Mouse (Mus musculus) G1E (cell line): ENCODE results near the gene Llcfc1. TPM values are rescaled to one million over a fixed set of nuclear protein-coding genes. Genes with fewer than 3 reads are reported as not detected.
A peak's percentile ranks its signal among the peaks of the same experiment; 100 is the strongest.

Experiments used
- ATAC-seq: 2 replicates; pipeline ENCODE4 v1.8.0; 2016; ENCODE audit warnings: mild to moderate bottlenecking; ENCODE audit not compliant: insufficient number of reproducible peaks, poor library complexity, low FRiP score, severe bottlenecking; ENCODE audit errors: extremely low read depth
- DNase-seq: peaks from one replicate; pipeline ENCODE4 v3.0.0; 2012; ENCODE audit warnings: low spot score
- H3K27me3 ChIP-seq: 2 replicates; pipeline ENCODE4 v1.6.1; 2012; ENCODE audit warnings: mild to moderate bottlenecking, low read length, inconsistent platforms; ENCODE audit not compliant: insufficient read depth
- H3K36me3 ChIP-seq: replicated peaks from 2 replicates; pipeline ENCODE3; 2012; ENCODE audit warnings: mild to moderate bottlenecking, inconsistent platforms
- H3K4me1 ChIP-seq: 2 replicates; pipeline ENCODE4 v1.6.1; 2012; ENCODE audit warnings: low read depth, low read length, inconsistent platforms, mixed read lengths; ENCODE audit not compliant: insufficient read depth
- H3K4me3 ChIP-seq: 2 replicates; pipeline ENCODE4 v1.5.1; 2012; ENCODE audit warnings: low read depth, mild to moderate bottlenecking, inconsistent platforms, low read length, moderate library complexity, mixed read lengths
- H3K9me3 ChIP-seq: replicated peaks from 2 replicates; pipeline ENCODE4 v1.6.1; 2012; ENCODE audit warnings: inconsistent platforms
- CTCF ChIP-seq: IDR thresholded peaks from 2 replicates; pipeline ENCODE4 v1.5.1; 2012; ENCODE audit warnings: low read depth, low read length, inconsistent platforms, mixed read lengths
- GATA1 ChIP-seq: IDR thresholded peaks from 2 replicates; pipeline ENCODE4 v1.6.1; 2012; ENCODE audit warnings: borderline replicate concordance, low read length, inconsistent platforms, mixed read lengths
- GATA2 ChIP-seq: IDR thresholded peaks from 2 replicates; pipeline ENCODE4 v1.6.1; 2012; ENCODE audit warnings: low read depth, low read length, inconsistent platforms, borderline replicate concordance
- POLR2AphosphoS5 ChIP-seq: IDR thresholded peaks from 2 replicates; pipeline ENCODE4 v1.6.1; 2012; ENCODE audit warnings: low read depth, low read length, inconsistent platforms; ENCODE audit not compliant: insufficient replicate concordance
- TAL1 ChIP-seq: conservative IDR thresholded peaks from 2 replicates; pipeline ENCODE4 v1.6.1; 2012; ENCODE audit warnings: low read depth, low read length, inconsistent platforms, mixed read lengths
- polyA plus RNA-seq: library from polyadenylated mRNA; stranded (reverse); fragments of >175 nt; gene quantifications from 2 replicates; pipeline ENCODE4 v1.2.3, GENCODE M21; 2012
- total RNA-seq, 2 experiments: library from RNA; stranded (forward) in 1 of 2; stranded (reverse) in 1 of 2; fragments of 200-1000 nt in 1 of 2; fragments of >200 nt in 1 of 2; fragmentation: Nextera tagmentation in 1 of 2; gene quantifications; 2 replicates each; pipeline ENCODE4 v1.2.3; 2014 to 2017

Gene Llcfc1
- total and polyA plus RNA-seq, 3 experiments = not detected

DNA sequence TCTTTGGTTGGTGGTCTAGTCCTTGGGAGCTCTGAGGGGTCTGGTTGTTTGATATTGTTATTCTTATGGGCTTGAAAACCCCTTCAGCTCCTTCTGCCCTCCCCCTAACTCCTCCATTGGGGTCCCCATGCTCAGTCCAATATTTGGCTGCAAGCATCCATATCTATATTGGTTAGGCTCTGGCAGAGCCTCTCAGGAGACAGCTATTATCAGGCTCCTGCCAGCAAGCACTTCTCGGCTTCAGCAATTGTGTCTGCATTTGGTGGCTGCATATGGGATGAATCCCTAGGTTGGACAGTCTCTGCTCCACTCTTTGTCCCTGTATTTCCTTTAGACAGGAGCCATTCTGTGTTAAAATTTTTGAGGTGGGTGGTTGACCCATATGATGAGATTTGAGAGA lies 26.1 kb downstream of the Llcfc1 start:
- no peaks in the 10 kb centered on the region for H3K36me3 ChIP-seq
- DNase-seq (no peak), ATAC-seq (no peak)
- no peaks in the 10 kb centered on the region for H3K27me3 ChIP-seq
- H3K9me3 ChIP-seq = no peaks in the 10 kb centered on the region
- no peak overlapping the region for H3K4me3 ChIP-seq
- TF ChIP-seq CTCF (no peak), POLR2AphosphoS5 (no peak), GATA2 (no peak), GATA1 (no peak), TAL1 (no peak)
- H3K4me1 ChIP-seq = peaks cover 37% of the 10 kb centered on the region

DNA sequence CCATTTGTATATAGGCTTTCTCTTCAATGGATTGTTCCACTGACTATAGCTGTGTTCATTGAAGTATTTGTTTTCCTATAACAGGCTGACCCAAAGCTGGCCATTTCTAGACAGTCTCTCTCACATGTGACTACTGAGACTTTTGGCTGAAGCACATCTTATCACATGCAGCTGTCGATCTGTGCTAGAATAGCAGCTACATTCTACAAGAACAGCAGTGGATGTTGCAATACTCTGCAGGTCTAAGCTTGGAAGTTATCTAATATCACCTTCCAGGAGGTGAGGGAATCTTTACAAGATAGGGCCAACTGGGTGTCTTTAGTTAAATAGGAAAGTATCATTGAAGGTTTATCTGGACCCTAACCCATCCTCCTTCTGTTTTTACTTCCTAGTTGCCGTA lies 37.2 kb downstream of the Llcfc1 start:
- H3K4me3 ChIP-seq = no peak overlapping the region
- no peaks in the 10 kb centered on the region for H3K27me3 ChIP-seq
- peak; percentile 40 for ATAC-seq
- H3K36me3 ChIP-seq = no peaks in the 10 kb centered on the region
- peaks cover 16% of the 10 kb centered on the region for H3K4me1 ChIP-seq
- DNase-seq = no peak
- TF ChIP-seq TAL1 (no peak), CTCF (no peak), GATA1 (no peak), POLR2AphosphoS5 (no peak), GATA2 (no peak)
- no peaks in the 10 kb centered on the region for H3K9me3 ChIP-seq

DNA sequence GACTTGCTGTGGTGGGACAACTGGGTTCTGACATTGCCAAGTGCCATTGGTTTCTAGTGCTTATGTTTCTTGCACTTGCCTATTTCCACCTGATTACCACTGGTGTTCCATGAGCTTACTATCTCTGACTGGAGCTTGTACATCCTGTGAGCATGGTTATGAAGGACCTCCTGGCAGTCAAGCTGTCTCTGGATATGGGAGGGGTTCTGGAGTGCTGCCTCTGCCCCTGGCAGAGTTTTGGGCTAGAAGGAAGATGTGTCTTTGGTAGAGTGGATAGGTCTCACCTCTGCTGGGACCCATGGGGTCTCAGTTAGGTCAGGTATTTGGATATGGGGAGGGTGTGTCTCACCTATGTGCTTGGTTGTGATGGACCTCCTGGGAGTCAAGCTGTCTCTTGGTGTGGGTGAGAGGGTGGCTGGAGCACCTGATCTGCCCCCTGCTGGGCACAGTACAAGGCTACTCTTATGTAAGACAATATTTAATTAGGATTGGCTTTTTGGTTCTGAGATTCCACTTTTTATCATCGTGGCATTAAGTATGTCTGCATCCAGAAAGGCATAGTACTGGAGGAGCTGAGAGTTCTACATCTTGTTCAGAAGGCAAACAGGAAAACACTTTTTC lies 43.9 kb downstream of the Llcfc1 start:
- no peaks in the 10 kb centered on the region for H3K27me3 ChIP-seq
- ATAC-seq (no peak), DNase-seq (no peak)
- no peaks in the 10 kb centered on the region for H3K4me1 ChIP-seq
- TF ChIP-seq GATA2 (no peak), CTCF (0 out of 2 replicates have a peak, but pooled peaks have one; percentile 5)
- no peaks in the 10 kb centered on the region for H3K9me3 ChIP-seq
- no peak overlapping the region for H3K4me3 ChIP-seq
- H3K36me3 ChIP-seq = no peaks in the 10 kb centered on the region

DNA sequence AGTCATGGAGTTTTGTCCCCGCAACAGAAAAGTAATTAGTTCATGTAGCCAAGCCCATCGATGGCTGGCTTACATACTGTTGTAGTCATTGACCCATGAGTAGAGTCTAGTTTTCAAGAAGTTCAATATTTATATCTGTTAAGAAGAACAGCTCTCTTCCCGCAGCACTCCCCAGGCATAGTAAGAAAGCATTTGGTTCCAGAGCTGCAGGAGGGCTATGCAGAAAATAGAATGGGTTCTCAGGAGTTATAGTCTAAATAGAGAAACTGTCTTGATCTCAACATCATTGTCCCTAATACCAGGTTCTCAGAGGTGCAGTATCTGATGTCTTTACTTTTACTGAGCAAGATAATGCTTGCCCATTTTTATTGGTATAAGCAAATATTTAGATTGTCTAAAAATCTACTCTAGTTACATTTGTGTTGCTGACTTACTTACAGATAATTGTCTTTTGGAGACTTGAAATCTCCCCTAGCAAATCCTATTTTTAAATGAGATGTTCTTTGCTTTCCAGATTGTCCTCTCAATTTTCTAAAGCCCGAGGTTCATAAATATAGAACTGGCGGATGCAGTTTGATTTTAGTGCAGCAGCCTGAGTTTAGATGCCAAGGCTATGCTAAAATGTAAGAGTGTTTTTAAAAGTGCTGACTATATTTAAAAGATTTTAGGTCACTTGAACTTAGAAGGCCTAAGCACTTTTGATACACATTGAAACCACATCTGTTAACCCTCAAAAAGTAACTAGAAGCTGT lies 50.7 kb downstream of the Llcfc1 start:
- no peak overlapping the region for H3K4me3 ChIP-seq
- ATAC-seq (no peak), DNase-seq (no peak)
- TF ChIP-seq POLR2AphosphoS5 (no peak), GATA2 (no peak), TAL1 (no peak), GATA1 (no peak), CTCF (no peak)
- H3K4me1 ChIP-seq = no peaks in the 10 kb centered on the region
- no peaks in the 10 kb centered on the region for H3K9me3 ChIP-seq
- H3K27me3 ChIP-seq = no peaks in the 10 kb centered on the region
- H3K36me3 ChIP-seq = no peaks in the 10 kb centered on the region

Other genes starting within 250 kb of the Llcfc1 start
- not detected in 2 replicates for gene Gm10334, start 238.3 kb upstream of the Llcfc1 start, total RNA-seq (2014; fragmentation: Nextera tagmentation)
- not detected in 2 replicates for gene Gm10334, start 238.3 kb upstream of the Llcfc1 start, total RNA-seq (2017)
- gene Gm10334, start 238.3 kb upstream of the Llcfc1 start, polyA plus RNA-seq = not detected in 2 replicates
- not detected in 2 replicates for gene Prss1, start 225.5 kb upstream of the Llcfc1 start, total RNA-seq (2014; fragmentation: Nextera tagmentation)
- gene Prss1, start 225.5 kb upstream of the Llcfc1 start, total RNA-seq (2017) = not detected in 2 replicates
- gene Prss1, start 225.5 kb upstream of the Llcfc1 start, polyA plus RNA-seq = not detected in 2 replicates
- not detected in 2 replicates for gene Prss2, start 162.6 kb upstream of the Llcfc1 start, total RNA-seq (2014; fragmentation: Nextera tagmentation)
- gene Prss2, start 162.6 kb upstream of the Llcfc1 start, total RNA-seq (2017) = not detected in 2 replicates
- gene Prss2, start 162.6 kb upstream of the Llcfc1 start, polyA plus RNA-seq = not detected in 2 replicates
- gene Ephb6, start 78.9 kb upstream of the Llcfc1 start, total RNA-seq (2014; fragmentation: Nextera tagmentation) = not detected in 2 replicates
- gene Ephb6, start 78.9 kb upstream of the Llcfc1 start, total RNA-seq (2017) = 1.2 and 1.7 TPM in 2 replicates
- gene Ephb6, start 78.9 kb upstream of the Llcfc1 start, polyA plus RNA-seq = 0.12 and 0.46 TPM in 2 replicates
- not detected in 2 replicates for gene Trpv6, start 48.0 kb upstream of the Llcfc1 start, total RNA-seq (2014; fragmentation: Nextera tagmentation)
- 0.05 and 0.12 TPM in 2 replicates for gene Trpv6, start 48.0 kb upstream of the Llcfc1 start, total RNA-seq (2017)
- gene Trpv6, start 48.0 kb upstream of the Llcfc1 start, polyA plus RNA-seq = not detected in 2 replicates
- gene Trpv5, start 3.7 kb upstream of the Llcfc1 start, total RNA-seq (2014; fragmentation: Nextera tagmentation) = not detected in 2 replicates
- gene Trpv5, start 3.7 kb upstream of the Llcfc1 start, total RNA-seq (2017) = 0.16 TPM in 1 of 2 replicates, not detected in the other
- not detected in 2 replicates for gene Trpv5, start 3.7 kb upstream of the Llcfc1 start, polyA plus RNA-seq
- 26.4 and 152 TPM in 2 replicates for gene Kel, start 19.9 kb downstream of the Llcfc1 start, total RNA-seq (2014; fragmentation: Nextera tagmentation)
- gene Kel, start 19.9 kb downstream of the Llcfc1 start, total RNA-seq (2017) = 14.7 and 16.5 TPM in 2 replicates
- 1.1 and 1.6 TPM in 2 replicates for gene Kel, start 19.9 kb downstream of the Llcfc1 start, polyA plus RNA-seq
- not detected in 2 replicates for gene Olfr459, start 90.7 kb downstream of the Llcfc1 start, total RNA-seq (2014; fragmentation: Nextera tagmentation)
- gene Olfr459, start 90.7 kb downstream of the Llcfc1 start, total RNA-seq (2017) = 0.05 TPM in 1 of 2 replicates, not detected in the other
- gene Olfr459, start 90.7 kb downstream of the Llcfc1 start, polyA plus RNA-seq = not detected in 2 replicates
- not detected in 2 replicates for gene Pip, start 163.1 kb downstream of the Llcfc1 start, total RNA-seq (2014; fragmentation: Nextera tagmentation)
- 0.11 TPM in 1 of 2 replicates, not detected in the other for gene Pip, start 163.1 kb downstream of the Llcfc1 start, total RNA-seq (2017)
- gene Pip, start 163.1 kb downstream of the Llcfc1 start, polyA plus RNA-seq = not detected in 2 replicates
- not detected in 2 replicates for gene Sval2, start 168.6 kb downstream of the Llcfc1 start, total RNA-seq (2014; fragmentation: Nextera tagmentation)
- not detected in 2 replicates for gene Sval2, start 168.6 kb downstream of the Llcfc1 start, total RNA-seq (2017)
- gene Sval2, start 168.6 kb downstream of the Llcfc1 start, polyA plus RNA-seq = not detected in 2 replicates